Mouse (Mus musculus) MEL (cell line): ENCODE measurements around the gene Tmem145.

Experiments used
- CTCF ChIP-seq, 3 experiments: IDR thresholded peaks in 2 of 3; conservative IDR thresholded peaks in 1 of 3; 2 replicates each; pipeline ENCODE4 v1.5.1; 2011 to 2012; ENCODE audit warnings: low read length in 3 of 3, low read depth in 2 of 3, mild to moderate bottlenecking in 2 of 3, improper control_type of control experiment in 1 of 3, inconsistent platforms in 1 of 3, mixed read lengths in 1 of 3, moderate library complexity in 1 of 3; ENCODE audit not compliant: control insufficient read depth in 1 of 3, insufficient read depth in 1 of 3, poor library complexity in 1 of 3, severe bottlenecking in 1 of 3
- GABPA ChIP-seq: IDR thresholded peaks from 2 replicates; pipeline ENCODE4 v1.6.1; 2012; ENCODE audit warnings: low read depth, mild to moderate bottlenecking, inconsistent platforms, low read length, improper control_type of control experiment, moderate library complexity
- GATA1 ChIP-seq: IDR thresholded peaks from 2 replicates; pipeline ENCODE4 v1.6.1; 2011; ENCODE audit warnings: low read depth, low read length, improper control_type of control experiment
- MAX ChIP-seq: IDR thresholded peaks from 2 replicates; pipeline ENCODE4 v1.6.1; 2011; ENCODE audit warnings: low read length, improper control_type of control experiment
- MEF2A ChIP-seq: IDR thresholded peaks from 2 replicates; pipeline ENCODE4 v1.6.1; 2014; ENCODE audit warnings: low read depth, mild to moderate bottlenecking, inconsistent platforms, low read length, improper control_type of control experiment; ENCODE audit not compliant: poor library complexity, insufficient replicate concordance, severe bottlenecking; ENCODE audit errors: extremely low read depth
- MYB ChIP-seq: IDR thresholded peaks from 2 replicates; pipeline ENCODE4 v1.6.1; 2011; ENCODE audit warnings: mild to moderate bottlenecking, low read depth, low read length, improper control_type of control experiment
- NELFE ChIP-seq: IDR thresholded peaks from 2 replicates; pipeline ENCODE4 v1.6.1; 2011; ENCODE audit warnings: low read depth, low read length, improper control_type of control experiment
- POLR2A ChIP-seq, 2 experiments: IDR thresholded peaks; 2 replicates each; pipeline ENCODE4 v1.6.1; 2011 to 2012; ENCODE audit warnings: low read length in 2 of 2, mild to moderate bottlenecking in 2 of 2, control low read depth in 1 of 2, improper control_type of control experiment in 1 of 2, low read depth in 1 of 2, moderate library complexity in 1 of 2; ENCODE audit not compliant: control insufficient read depth in 1 of 2, insufficient read depth in 1 of 2, poor library complexity in 1 of 2
- SIN3A ChIP-seq: IDR thresholded peaks from 2 replicates; pipeline ENCODE4 v1.6.1; 2012; ENCODE audit warnings: low read length, improper control_type of control experiment, inconsistent platforms
- SMC3 ChIP-seq: IDR thresholded peaks from 2 replicates; pipeline ENCODE4 v1.6.1; 2011; ENCODE audit warnings: low read depth, low read length, improper control_type of control experiment
- USF1 ChIP-seq: IDR thresholded peaks from 2 replicates; pipeline ENCODE4 v1.6.1; 2014; ENCODE audit warnings: low read depth, mild to moderate bottlenecking, inconsistent platforms, low read length, improper control_type of control experiment, moderate library complexity
- USF2 ChIP-seq, 2 experiments: IDR thresholded peaks; 2 replicates each; pipeline ENCODE4 v1.6.1; 2011 to 2012; ENCODE audit warnings: improper control_type of control experiment in 2 of 2, low read length in 2 of 2, borderline replicate concordance in 1 of 2, inconsistent platforms in 1 of 2, low read depth in 1 of 2, mild to moderate bottlenecking in 1 of 2; ENCODE audit not compliant: insufficient read depth in 1 of 2
- ZMIZ1 ChIP-seq: IDR thresholded peaks from 2 replicates; pipeline ENCODE4 v1.6.1; 2012; ENCODE audit warnings: low read depth, mild to moderate bottlenecking, inconsistent platforms, low read length, improper control_type of control experiment, moderate library complexity

DNA sequence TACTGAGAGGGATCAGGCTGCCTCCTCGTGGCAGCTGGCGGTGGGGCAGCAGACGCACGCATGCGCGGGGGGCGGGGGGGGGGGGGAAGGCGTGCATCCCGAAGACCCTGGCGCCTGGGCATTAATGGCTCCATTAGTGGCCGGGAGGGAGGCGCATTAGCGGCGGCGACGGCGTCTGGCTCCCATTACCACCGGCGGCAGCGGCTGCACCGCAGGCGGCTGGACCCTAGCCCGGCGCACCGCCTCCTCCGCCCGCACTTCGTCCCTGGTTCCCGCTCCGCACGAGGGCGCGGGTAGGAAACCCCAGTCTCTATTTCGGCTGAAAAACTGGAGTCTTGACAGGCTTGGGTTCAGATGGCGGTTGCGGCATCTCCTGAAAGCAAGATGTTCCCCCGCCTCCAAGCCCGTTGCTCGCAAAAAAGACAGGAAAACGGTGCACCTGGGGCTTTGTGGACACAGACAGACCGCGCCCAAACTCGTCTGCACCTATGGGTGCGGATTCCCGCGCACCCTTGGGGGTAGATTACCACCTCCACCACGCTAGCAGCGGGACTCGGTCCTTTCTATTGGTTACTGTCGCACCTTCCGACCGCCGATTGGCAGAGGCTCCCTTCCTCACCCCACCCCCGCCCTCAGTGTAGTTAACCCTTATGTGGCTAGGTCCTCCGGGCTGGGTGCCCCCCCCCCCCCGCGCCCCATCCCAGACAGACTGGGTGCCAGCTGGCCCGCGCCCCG, 27.4 kb upstream of the Tmem145 start:
- TF ChIP-seq MEF2A (no peak), USF1 (no peak), CTCF (IDR thresholded peaks at IDR 0.05 in 2 of 3, conservative IDR thresholded peaks at IDR 0.05 in 1 of 3; ENCODE audit: control insufficient read depth in 1 of 3, insufficient read depth in 1 of 3, low read depth in 2 of 3, low read length in 3 of 3, poor library complexity in 1 of 3, severe bottlenecking in 1 of 3) (peak in 2 of 3 experiments; percentile 57 to 82; a peak in 4 of 6 replicates), NELFE (peak; percentile 83), POLR2A (IDR thresholded peaks at IDR 0.05; ENCODE audit: control insufficient read depth in 1 of 2, insufficient read depth in 1 of 2, low read depth in 1 of 2, low read length in 2 of 2, poor library complexity in 1 of 2) (peak; percentile 61 to 81; a peak in 3 of 4 replicates), MAX (peak; percentile 76), ZMIZ1 (peak; percentile 80; the same call in 1 of the 2 replicates), GATA1 (no peak), SMC3 (no peak; the same call in 1 of the 2 replicates), GABPA (no peak), MYB (no peak), USF2 (IDR thresholded peaks at IDR 0.05; ENCODE audit: borderline replicate concordance in 1 of 2, insufficient read depth in 1 of 2, low read depth in 1 of 2, low read length in 2 of 2) (no peak), SIN3A (peak; percentile 19)
